Mouse (Mus musculus): ENCODE measurements around the gene Chad. TPM values are rescaled to one million over a fixed set of nuclear protein-coding genes. Genes with fewer than 3 reads are reported as not detected.

The Chad gene
- total RNA-seq, 4 experiments from 2014 or later = 0.44 TPM; not detected in 3

GRCm38 (mm10) chr11:94617646-94618045, 52.8 kb downstream of the Chad start:
- DNase-seq (ENCODE audit: low spot score in 2 of 2) = no peak

Other genes with a start within 250 kb of the Chad start
- 100 to 1,000 TPM in 2 of 4 experiments, 10 to 100 TPM in 2; 83.7 to 111 (median 97.4) TPM for gene Luc7l3, start 243.1 kb upstream of the Chad start, total RNA-seq (2022)
- 100 to 1,000 TPM; 136 to 147 (median 145) TPM for gene Ankrd40, start 237.0 kb upstream of the Chad start, total RNA-seq (2022)
- 1 to 10 TPM; 2.4 to 8.0 (median 3.4) TPM for gene Abcc3, start 172.1 kb upstream of the Chad start, total RNA-seq (2022)
- gene Cacna1g, start 90.8 kb upstream of the Chad start, total RNA-seq (2022) = 10 to 100 TPM; 58.2 to 71.7 (median 64.6) TPM
- 1 to 10 TPM in 1 of 4 experiments, under 1 TPM in 1, not detected in 2; 0.35 to 1.4 TPM for gene Spata20, start 78.9 kb upstream of the Chad start, total RNA-seq (2022)
- gene Epn3, start 65.1 kb upstream of the Chad start, total RNA-seq (2022) = 1 to 10 TPM; 1.1 to 3.7 (median 2.6) TPM
- gene Mycbpap, start 43.3 kb upstream of the Chad start, total RNA-seq (2022) = 1 to 10 TPM; 3.6 to 7.2 (median 5.6) TPM
- 10 to 100 TPM; 13.8 to 19.5 (median 16.1) TPM for gene Rsad1, start 15.8 kb upstream of the Chad start, total RNA-seq (2022)
- 10 to 100 TPM; 16.8 to 19.7 (median 18.8) TPM for gene Acsf2, start 36.8 kb downstream of the Chad start, total RNA-seq (2022)
- gene Lrrc59, start 64.7 kb downstream of the Chad start, total RNA-seq (2022) = 10 to 100 TPM; 84.0 to 91.2 (median 86.3) TPM
- gene Mrpl27, start 88.7 kb downstream of the Chad start, total RNA-seq (2022) = 10 to 100 TPM; 62.7 to 75.7 (median 69.0) TPM
- gene Eme1, start 88.9 kb downstream of the Chad start, total RNA-seq (2022) = under 1 TPM in 1 of 4 experiments, not detected in 3; 0.19 TPM
- gene Xylt2, start 112.5 kb downstream of the Chad start, total RNA-seq (2022) = 10 to 100 TPM; 25.9 to 27.8 (median 26.7) TPM
- not detected for gene Gm11541, start 139.5 kb downstream of the Chad start, total RNA-seq (2022)
- gene Cdc34b, start 176.7 kb downstream of the Chad start, total RNA-seq (2022) = under 1 TPM in 2 of 4 experiments, not detected in 2; 0.27 to 0.51 TPM
- gene Tmem92, start 217.7 kb downstream of the Chad start, total RNA-seq (2022) = not detected

Data from left cerebral cortex, adult 8-10 months (tissue).